Mouse (Mus musculus) left cerebral cortex, postnatal 10 days (tissue): ENCODE measurements around the gene Eef1g. TPM values are rescaled to one million over a fixed set of nuclear protein-coding genes. Genes with fewer than 3 reads are reported as not detected.
"Not testable (repeated sequence)": the region's sequence is repeated elsewhere in the genome, so short reads cannot be mapped to it uniquely, and the experiment has no call there.

Source experiments
- DNase-seq, 2 experiments: peaks; one replicate each; pipeline ENCODE4 v3.0.0; 2021 to 2022; ENCODE audit warnings: low spot score in 2 of 2, mixed read lengths in 1 of 2; ENCODE audit errors: extremely low spot score in 1 of 2
- intact Hi-C: fragments of 180-260 bp; cut with DNase I; formaldehyde crosslinking; loops from one replicate; pipeline ENCODE4 v1.15.1; 2025
- total RNA-seq, 2 experiments: library from RNA; stranded (reverse); gene quantifications; 2 replicates each; pipeline ENCODE4 v1.2.3; 2021

Eef1g gene
- total RNA-seq, 2 experiments from 2014 or later, result 228 to 251 TPM

GRCm38 (mm10) chr19:8943047-8943446 is 23.8 kb upstream of the Eef1g start:
- intact Hi-C loops, result no loop called here
- DNase-seq, result no peak

DNA sequence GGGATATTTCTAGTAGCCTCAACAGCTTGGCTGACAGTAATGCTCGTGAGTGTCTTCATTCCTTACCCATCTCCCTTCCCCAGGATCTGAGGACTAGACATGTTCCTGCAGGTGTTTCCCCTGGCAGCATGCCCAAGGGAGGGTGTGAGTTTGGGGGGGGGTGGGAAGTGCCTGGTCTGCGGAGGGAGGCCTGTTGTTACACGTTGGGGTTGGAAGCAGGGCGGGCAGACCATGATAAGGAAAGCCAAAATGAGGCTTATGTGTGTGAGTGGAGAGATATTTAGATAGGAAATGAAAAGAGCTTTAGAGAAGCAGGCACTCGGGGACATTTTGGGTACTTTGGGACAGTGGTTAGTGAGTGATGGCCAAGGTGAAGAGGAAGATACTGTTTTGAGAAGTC is 22.8 kb upstream of the Eef1g start:
- no peak for DNase-seq
- intact Hi-C loops, result no loop called here

DNA sequence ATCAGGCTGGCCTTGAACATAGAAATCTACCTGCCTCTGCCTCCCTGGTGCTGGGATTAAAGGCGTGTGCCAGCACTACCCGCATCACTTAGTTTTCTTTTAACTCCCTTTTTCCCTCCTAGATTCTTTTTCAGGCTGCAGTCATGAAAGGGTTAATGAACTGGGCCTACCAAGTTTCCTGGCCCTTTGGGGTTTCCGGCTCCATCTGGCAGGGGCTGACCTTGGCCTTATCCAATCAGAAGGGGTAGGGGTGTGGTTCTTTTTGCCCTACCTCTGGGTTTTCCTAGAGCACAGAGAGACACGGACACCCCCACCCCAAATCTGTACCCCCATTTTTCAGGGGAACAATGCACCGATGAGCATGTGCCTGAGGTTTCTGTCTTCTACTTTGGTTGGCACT is 22.1 kb upstream of the Eef1g start:
- intact Hi-C loops, result no loop called here
- peak in 1 of 2 experiments; percentile 91 for DNase-seq

- intact Hi-C loops, result no loop called here
- DNase-seq, result no peak
Observed at GRCm38 (mm10) chr19:8945251-8945650, 21.6 kb upstream of the Eef1g start.

DNA sequence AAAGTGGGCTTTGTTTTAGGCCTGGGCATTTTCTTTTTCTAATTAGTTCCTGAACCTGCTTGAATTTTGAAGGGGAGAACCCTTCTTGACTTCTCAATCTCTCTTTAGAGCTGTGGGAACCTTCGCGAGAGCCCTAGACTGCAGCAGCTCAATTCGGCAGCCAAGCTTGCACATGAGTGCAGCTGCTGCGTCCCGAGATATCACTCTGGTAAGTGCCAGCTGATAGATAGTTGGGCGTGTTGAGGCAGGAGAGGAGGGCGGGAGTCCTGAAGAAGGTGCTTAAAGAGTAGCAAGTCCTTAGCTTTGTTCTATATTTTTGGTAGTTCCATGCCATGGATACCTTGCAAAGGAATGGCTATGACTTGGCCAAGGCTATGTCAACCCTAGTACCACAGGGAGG is 19.9 kb upstream of the Eef1g start:
- intact Hi-C loops, result no loop called here
- no peak for DNase-seq

DNA sequence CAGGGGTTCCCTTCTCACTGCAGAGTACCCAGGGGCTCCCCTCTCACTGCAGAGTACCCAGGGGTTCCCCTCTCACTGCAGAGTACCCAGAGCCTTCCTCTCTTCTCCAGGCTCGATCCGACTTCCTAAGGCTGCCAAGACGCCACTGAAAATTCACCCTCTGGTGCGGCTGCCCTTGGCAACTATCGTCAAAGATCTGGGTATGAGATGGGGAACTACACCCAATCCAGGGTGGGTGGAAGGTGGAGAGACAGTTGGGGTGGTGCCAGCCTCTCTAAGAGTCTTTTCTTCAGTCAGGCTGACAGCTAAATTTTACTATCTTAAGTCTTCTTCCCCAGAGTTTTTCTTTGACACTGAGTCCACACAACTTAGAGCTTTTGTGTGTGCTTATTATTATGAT is 16.7 kb upstream of the Eef1g start:
- no peak for DNase-seq

DNA sequence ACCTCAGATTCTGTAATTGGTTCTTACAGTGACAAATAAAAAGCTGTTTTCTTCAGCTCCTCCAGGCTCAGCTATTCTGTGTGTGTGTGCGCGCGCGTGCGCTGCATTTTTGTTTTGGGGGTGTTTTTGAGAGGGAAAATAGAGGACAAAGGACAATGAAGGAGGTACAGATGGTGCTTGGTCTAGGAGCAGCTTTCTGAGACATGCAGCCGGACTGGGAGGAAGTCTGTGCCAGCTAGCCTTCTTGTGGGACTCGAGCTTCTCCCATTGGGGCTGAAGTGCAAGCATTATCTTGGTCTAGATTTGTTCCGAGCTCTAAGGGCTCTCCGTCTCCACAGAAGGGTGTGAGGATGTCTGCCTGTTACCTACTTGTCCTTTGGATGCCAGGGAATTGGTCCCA is 14.6 kb upstream of the Eef1g start:
- DNase-seq, result peak; percentile 25 to 47
- intact Hi-C loops, result no loop called here

More for the DNA sequence above, 16.7 kb upstream of the Eef1g start:
- intact Hi-C loops, result no loop called here

DNA sequence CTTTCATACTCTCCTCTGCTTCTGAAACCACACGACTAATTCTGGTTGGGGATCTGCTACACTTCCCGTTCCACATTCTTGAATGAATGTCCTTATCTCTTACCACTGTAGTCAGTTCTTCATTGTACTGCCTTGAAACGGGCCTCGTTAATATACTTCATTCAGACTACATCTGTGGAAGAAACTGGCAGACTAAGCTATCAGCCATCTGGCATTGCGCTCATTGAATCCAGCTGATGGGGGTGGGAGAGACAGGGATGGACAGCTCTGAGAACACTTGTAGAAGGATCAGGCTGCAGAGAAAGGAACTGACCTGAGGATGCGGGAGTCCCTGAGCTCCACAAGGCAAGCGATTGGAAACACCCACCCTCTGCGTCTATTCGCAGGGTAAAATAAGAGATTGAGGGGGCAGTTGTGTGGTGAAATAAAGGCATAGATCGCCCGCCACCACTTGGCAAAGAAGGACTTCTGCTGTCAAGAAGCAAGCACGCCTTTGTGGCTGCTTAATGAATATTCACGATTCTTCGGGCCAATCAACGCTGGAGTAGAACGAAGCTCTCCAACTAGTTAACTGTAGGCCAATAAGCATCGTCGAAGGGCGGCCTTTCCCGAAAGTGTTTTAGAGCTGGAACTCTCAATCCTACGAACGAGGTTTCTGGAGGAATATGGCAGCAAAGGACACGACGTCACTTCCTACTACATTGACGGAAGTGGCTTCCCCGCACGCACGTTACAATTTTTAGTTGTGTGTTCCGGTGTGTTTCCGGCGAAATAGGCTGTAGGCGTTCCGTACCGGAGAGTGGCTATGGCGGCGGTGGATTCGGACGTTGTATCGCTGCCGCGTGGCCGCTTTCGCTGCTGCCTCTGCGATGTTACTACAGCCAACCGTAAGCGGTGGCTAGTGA is 13.5 kb upstream of the Eef1g start, which contains the start of gene Tut1:
TSS of gene Tut1 (plus strand) at position 713 of the 905 bp plus-strand sequence.
- intact Hi-C loops, result no loop called here
- DNase-seq, result peak; percentile 90 to 97

DNA sequence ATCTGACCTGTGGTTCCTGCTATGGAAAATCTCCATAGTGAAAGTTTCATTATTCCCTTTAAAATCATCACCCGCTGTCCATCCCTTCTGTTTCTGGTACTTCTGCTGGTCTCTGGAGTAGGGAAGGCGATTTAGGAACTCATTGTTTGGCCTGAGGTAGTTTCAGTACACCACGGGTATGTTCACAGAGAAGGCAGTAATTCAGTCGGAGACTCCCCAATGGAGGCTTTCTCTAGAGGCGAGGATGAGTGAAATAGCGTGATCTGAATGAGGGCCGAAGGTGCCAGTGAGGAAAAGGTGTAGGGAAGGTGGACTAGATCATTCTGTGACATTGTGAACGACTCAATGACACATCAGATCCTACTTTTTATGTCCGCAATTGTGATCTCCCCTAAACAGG is 12.7 kb upstream of the Eef1g start:
- intact Hi-C loops, result no loop called here

DNA sequence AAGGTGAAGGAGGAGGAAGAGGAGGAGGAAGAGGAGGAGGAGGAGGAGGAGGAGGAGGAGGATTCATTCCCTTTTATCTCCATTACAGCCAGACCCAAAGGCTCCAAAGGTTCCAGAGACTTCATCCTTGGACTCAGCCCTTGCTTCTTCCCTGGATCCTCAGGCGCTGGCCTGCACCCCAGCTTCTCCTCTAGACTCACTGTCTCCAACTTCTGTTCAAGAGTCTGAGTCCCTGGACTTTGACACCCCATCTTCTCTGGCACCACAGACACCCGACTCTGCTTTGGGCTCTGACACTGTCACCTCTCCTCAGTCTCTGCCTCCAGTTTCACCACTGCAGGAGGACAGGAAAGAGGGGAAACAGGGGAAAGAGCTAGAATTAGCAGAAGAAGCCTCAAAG is 4.6 kb upstream of the Eef1g start:
- intact Hi-C loops, result no loop called here
- DNase-seq, result no peak

More for the DNA sequence above, 12.7 kb upstream of the Eef1g start:
- no peak for DNase-seq

- intact Hi-C loops, result no loop called here
- no peak for DNase-seq
Observed at GRCm38 (mm10) chr19:8965075-8965474, 1.8 kb upstream of the Eef1g start.

- intact Hi-C loops, result no loop called here
- peak in 1 of 2 experiments; percentile 59 for DNase-seq
Observed at GRCm38 (mm10) chr19:8965771-8966170, 1.1 kb upstream of the Eef1g start.

- no peak for DNase-seq
- intact Hi-C loops, result no loop called here
Observed at GRCm38 (mm10) chr19:8966198-8966589, 647 bp upstream of the Eef1g start.

GRCm38 (mm10) chr19:8967373-8967743 is 517 bp downstream of the Eef1g start:
- intact Hi-C loops, result no loop called here
- DNase-seq, result no peak

- no peak for DNase-seq
- intact Hi-C loops, result no loop called here
Observed at GRCm38 (mm10) chr19:8967893-8968292, 1.1 kb downstream of the Eef1g start.

DNA sequence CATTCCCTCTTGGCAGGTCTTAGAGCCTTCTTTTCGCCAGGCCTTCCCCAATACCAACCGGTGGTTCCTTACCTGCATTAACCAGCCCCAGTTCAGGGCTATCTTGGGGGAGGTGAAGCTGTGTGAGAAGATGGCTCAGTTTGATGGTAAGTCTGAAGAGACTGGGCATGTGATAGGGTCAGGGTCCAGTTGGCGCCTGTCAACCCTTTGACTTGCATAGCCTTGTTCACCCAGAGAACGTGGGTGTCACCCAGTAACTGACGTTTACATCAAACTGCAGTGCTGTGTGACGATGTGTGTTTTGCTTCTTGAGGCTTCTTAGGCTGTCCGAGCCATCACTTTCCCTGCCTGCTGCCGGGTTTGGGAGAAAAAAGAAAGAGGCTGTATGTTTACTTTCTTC is 5.7 kb downstream of the Eef1g start:
- intact Hi-C loops, DNase-seq: not testable (repeated sequence)

- DNase-seq, result no peak
- intact Hi-C loops, result loop anchor here (5.0 kb wide), 1 partner anchor 138 kb away; no protein-coding TSS in a partner anchor
Observed at GRCm38 (mm10) chr19:8974638-8975037, 7.8 kb downstream of the Eef1g start.

DNA sequence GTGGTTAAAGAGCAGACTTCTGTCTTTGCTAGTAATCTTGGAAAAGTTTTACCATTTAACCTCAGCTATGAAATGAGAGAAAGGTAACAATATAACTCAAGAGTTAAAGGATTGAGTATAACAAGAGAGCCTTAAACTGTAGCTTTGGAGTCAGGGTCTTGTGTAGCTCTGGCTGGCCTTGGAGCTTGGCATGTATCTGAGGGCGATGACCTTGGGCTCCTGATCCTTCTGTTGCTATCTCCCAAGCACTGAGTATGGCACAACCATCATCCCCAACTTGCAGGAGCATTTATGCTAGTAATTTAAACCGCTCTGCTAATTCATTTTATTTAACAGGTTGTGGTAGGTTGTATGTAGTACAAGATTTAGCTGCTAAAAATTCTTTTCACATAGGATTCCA is 8.7 kb downstream of the Eef1g start:
- no peak for DNase-seq
- intact Hi-C loops, result loop anchor here (5.0 kb wide), 1 partner anchor 137 kb away; no protein-coding TSS in a partner anchor

- intact Hi-C loops, result loop anchor here (5.0 kb wide), 1 partner anchor 136 kb away; no protein-coding TSS in a partner anchor
- DNase-seq, result no peak
Observed at GRCm38 (mm10) chr19:8976535-8976934, 9.7 kb downstream of the Eef1g start.

DNA sequence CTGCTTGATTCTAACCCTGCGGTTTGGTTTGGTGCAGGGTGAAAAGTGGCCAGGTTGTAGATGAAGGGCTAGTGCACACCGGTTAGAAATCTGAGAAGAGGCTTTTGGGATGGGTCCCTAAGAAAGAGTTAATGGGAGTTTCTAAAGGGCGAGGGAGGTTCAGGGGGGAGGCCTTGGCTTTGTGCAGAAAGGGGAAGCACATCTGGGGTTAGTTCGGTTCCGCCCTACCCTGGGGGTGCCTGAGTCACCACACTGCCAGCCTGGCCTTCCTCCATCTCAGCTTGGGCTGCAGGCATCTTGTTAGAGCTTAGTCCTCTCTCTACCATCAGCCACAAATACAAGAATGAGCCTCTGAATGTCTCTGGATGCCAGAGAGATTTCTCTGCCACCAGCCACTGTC is 13.9 kb downstream of the Eef1g start:
- no peak for DNase-seq
- intact Hi-C loops, result no loop called here
